Comparison of ENCODE assay signal across 8 mouse cellular contexts in the genomic region with DNA sequence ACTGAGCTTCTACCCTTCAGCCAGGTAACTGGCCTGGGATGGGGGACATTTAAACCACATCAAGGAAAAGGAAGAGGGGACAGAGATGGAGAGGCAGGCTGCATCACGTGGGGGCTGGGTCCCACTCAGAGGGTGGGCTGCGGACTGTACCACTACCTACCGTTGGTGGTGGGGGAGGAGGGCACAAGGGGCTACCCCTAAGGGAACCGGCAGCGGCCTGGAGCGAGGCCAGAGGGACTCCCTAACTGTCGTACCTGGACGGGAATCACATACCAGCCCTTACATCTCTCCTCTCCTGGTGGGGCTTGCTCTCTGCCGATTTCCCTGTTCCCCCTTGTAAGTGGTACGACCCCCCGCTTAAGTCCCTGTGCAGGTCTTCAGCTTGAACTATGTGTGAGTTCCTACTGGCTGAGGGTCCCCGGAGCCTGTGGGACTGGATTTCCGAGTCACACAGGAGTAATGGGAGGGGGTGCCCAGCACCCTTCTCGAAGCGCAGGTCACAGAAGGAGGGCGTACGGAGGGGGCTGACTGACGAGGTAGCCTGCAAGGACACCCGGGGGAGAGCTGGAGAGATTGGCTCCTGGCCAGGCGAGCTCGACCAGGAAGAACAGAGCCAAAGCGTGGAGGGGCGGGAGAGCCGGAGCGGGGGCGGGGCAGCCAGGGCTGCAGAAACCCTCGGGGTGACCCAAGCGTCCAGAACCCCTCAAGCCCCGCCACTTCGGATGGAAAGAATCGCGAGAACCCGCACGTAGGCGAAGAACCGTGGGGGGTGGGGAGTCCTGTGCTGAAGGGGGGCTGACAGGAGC. TPM values are rescaled to one million over a fixed set of nuclear protein-coding genes. Genes with fewer than 3 reads are reported as not detected.
A peak's percentile ranks its signal among the peaks of the same experiment; 100 is the strongest.
DNase-seq lines count a peak whose midpoint lies in the region; ATAC-seq and TF ChIP-seq lines count a peak whose summit lies in the region.

No protein-coding gene starts in this region.

- WGBS in heart, embryonic 12.5 days, result under 1% methylated on average over 34 of the region's 36 CpGs
- under 1% methylated on average over 36 of the region's 36 CpGs for WGBS in kidney, embryonic 16.5 days
- WGBS in small intestine, adult 2 months, result 7% methylated on average over 36 of the region's 36 CpGs

- TF ChIP-seq CTCF in small intestine, adult 2 months (IDR thresholded peaks at IDR 0.05; ENCODE audit: extremely low read depth, insufficient read length, insufficient replicate concordance, low read depth, low read length), result no peak

- no peak for TF ChIP-seq POLR2A in small intestine, adult 2 months (IDR thresholded peaks at IDR 0.05; ENCODE audit: low read depth, low read length)

- H3K4me2 ChIP-seq in heart, embryonic 12.5 days, result peak overlapping the region; percentile 89
- H3K4me2 ChIP-seq in kidney, embryonic 16.5 days (replicated peaks; ENCODE audit: low read depth, low read length), result peak overlapping the region; percentile 98

- peak overlapping the region; percentile 49; the same call in 1 of the 2 replicates for H3K27ac ChIP-seq in heart, embryonic 12.5 days (ENCODE audit: poor library complexity, severe bottlenecking)
- H3K27ac ChIP-seq in kidney, embryonic 16.5 days (ENCODE audit: low read length), result peak overlapping the region; percentile 78
- H3K27ac ChIP-seq in small intestine, adult 2 months (ENCODE audit: insufficient read depth, low read depth, low read length), result no peak overlapping the region

- ATAC-seq in heart, embryonic 12.5 days (ENCODE audit: insufficient number of reproducible peaks, low FRiP score), result peak; percentile 20
- peak; percentile 64 for ATAC-seq in kidney, embryonic 16.5 days (ENCODE audit: low FRiP score, low TSS enrichment)

- H3K4me3 ChIP-seq in heart, embryonic 12.5 days, result peak overlapping the region; percentile 62
- H3K4me3 ChIP-seq in kidney, embryonic 16.5 days (ENCODE audit: low read length), result peak overlapping the region; percentile 66
- peak overlapping the region; percentile 60 for H3K4me3 ChIP-seq in small intestine, adult 2 months (ENCODE audit: low read depth, low read length)

- H3K9me3 ChIP-seq in heart, embryonic 12.5 days (replicated peaks), result no peaks in the 10 kb centered on the region
- no peaks in the 10 kb centered on the region for H3K9me3 ChIP-seq in kidney, embryonic 16.5 days (ENCODE audit: low read length)

- peak overlapping the region; percentile 81 for H3K9ac ChIP-seq in heart, embryonic 12.5 days
- peak overlapping the region; percentile 77 for H3K9ac ChIP-seq in kidney, embryonic 16.5 days (replicated peaks; ENCODE audit: low read length)

- peaks cover 58% of the 10 kb centered on the region for H3K27me3 ChIP-seq in heart, embryonic 12.5 days (replicated peaks)
- peaks cover 22% of the 10 kb centered on the region for H3K27me3 ChIP-seq in kidney, embryonic 16.5 days (ENCODE audit: insufficient read depth, low read length)
- 0 out of 2 replicates have a peak, but pooled peaks cover 4% of the 10 kb centered on the region for H3K27me3 ChIP-seq in small intestine, adult 2 months (ENCODE audit: control insufficient read depth, insufficient read depth, low read length)

- H3K36me3 ChIP-seq in heart, embryonic 12.5 days, result no peaks in the 10 kb centered on the region
- no peaks in the 10 kb centered on the region for H3K36me3 ChIP-seq in kidney, embryonic 16.5 days (ENCODE audit: insufficient read depth, low read length)
- no peaks in the 10 kb centered on the region for H3K36me3 ChIP-seq in small intestine, adult 2 months (ENCODE audit: control insufficient read depth, insufficient read depth, low read length)

- peak; percentile 77 for DNase-seq in right cerebral cortex, postnatal 14 days
- no peak for DNase-seq in right cerebral cortex, adult 2 months (ENCODE audit: low spot score in 2 of 2)
- DNase-seq in brain, embryonic 18.5 days (ENCODE audit: low read depth, low spot score), result peak; percentile 77
- DNase-seq in lung, postnatal 10 days, result peak; percentile 77
- DNase-seq in spleen, postnatal 36 days (ENCODE audit: low spot score in 2 of 2), result no peak

- peaks cover 58% of the 10 kb centered on the region for H3K4me1 ChIP-seq in heart, embryonic 12.5 days (replicated peaks)
- H3K4me1 ChIP-seq in kidney, embryonic 16.5 days (ENCODE audit: insufficient read depth, low read length), result peaks cover 64% of the 10 kb centered on the region
- peaks cover 20% of the 10 kb centered on the region for H3K4me1 ChIP-seq in small intestine, adult 2 months (ENCODE audit: control insufficient read depth, insufficient read depth, insufficient read length, low read length)

RNA-seq across cellular contexts. Expression of a gene that starts 1.1 kb away (rescaled TPM):
- 2.3 and 2.4 TPM in 2 replicates for polyA plus RNA-seq in heart, embryonic 12.5 days (2016; fragmentation: Nextera tagmentation; extraction: Ambion mirVana)
- polyA plus RNA-seq in kidney, embryonic 16.5 days (2015; fragmentation: Nextera tagmentation; extraction: Ambion mirVana), result 2.6 and 3.0 TPM in 2 replicates
- polyA plus RNA-seq in small intestine, adult 2 months (2012; rRNA removed), result 3.6 and 4.8 TPM in 2 replicates

RNA-seq across cellular contexts. Expression of a gene that starts 4.8 kb away (rescaled TPM):
- polyA plus RNA-seq in heart, embryonic 12.5 days (2016; fragmentation: Nextera tagmentation; extraction: Ambion mirVana), result 1.5 and 1.6 TPM in 2 replicates
- polyA plus RNA-seq in kidney, embryonic 16.5 days (2015; fragmentation: Nextera tagmentation; extraction: Ambion mirVana), result 9.0 and 10.2 TPM in 2 replicates
- 30.5 and 63.0 TPM in 2 replicates for polyA plus RNA-seq in small intestine, adult 2 months (2012; rRNA removed)

RNA-seq across cellular contexts. Expression of a gene that starts 4.9 kb away (rescaled TPM):
- 5.6 and 7.7 TPM in 2 replicates for polyA plus RNA-seq in heart, embryonic 12.5 days (2016; fragmentation: Nextera tagmentation; extraction: Ambion mirVana)
- polyA plus RNA-seq in kidney, embryonic 16.5 days (2015; fragmentation: Nextera tagmentation; extraction: Ambion mirVana), result 12.9 and 13.8 TPM in 2 replicates
- polyA plus RNA-seq in small intestine, adult 2 months (2012; rRNA removed), result 5.5 and 8.7 TPM in 2 replicates

RNA-seq across cellular contexts. Expression of a gene that starts 14.5 kb away (rescaled TPM):
- polyA plus RNA-seq in heart, embryonic 12.5 days (2016; fragmentation: Nextera tagmentation; extraction: Ambion mirVana), result not detected in 2 replicates
- polyA plus RNA-seq in kidney, embryonic 16.5 days (2015; fragmentation: Nextera tagmentation; extraction: Ambion mirVana), result not detected in 2 replicates
- polyA plus RNA-seq in small intestine, adult 2 months (2012; rRNA removed), result not detected in 2 replicates

RNA-seq across cellular contexts. Expression of a gene that starts 17.7 kb away (rescaled TPM):
- polyA plus RNA-seq in heart, embryonic 12.5 days (2016; fragmentation: Nextera tagmentation; extraction: Ambion mirVana), result not detected in 2 replicates
- not detected in 2 replicates for polyA plus RNA-seq in kidney, embryonic 16.5 days (2015; fragmentation: Nextera tagmentation; extraction: Ambion mirVana)
- not detected in 2 replicates for polyA plus RNA-seq in small intestine, adult 2 months (2012; rRNA removed)

Comparison
In these comparisons a context has a peak if more than half of its experiments do, and no peak if none do; other contexts are left out.
1. DNase-seq: peak in right cerebral cortex, postnatal 14 days (single experiment), brain, embryonic 18.5 days (single experiment) and lung, postnatal 10 days (single experiment); none in right cerebral cortex, adult 2 months (0 of 2) and spleen, postnatal 36 days (0 of 2).
2. Peak in every context shown above with its lines, with median percentiles within 50 percentile points of each other: H3K4me3 ChIP-seq.